Comparison of ENCODE assay signal across 8 mouse cellular contexts in the genomic region with DNA sequence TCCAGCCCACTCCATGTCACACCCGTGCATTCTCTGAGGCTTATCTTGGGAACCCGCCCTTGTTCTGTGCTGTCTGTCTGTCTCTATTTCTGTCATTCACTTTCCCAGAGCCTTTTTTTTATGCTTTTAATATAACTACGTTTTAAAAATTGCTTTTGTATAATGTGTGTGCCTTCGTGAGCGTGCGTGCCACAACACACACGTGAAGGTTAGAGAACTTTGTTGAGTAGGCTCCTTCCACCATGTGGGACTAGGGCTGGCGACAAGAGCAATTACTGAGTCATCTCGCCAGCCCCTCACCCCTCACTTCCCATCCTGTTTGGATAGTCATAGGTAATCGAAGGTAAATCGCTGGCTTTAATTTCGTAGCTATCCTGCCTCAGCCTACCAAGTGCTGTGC. TPM values are rescaled to one million over a fixed set of nuclear protein-coding genes. Genes with fewer than 3 reads are reported as not detected.
DNase-seq lines count a peak whose midpoint lies in the region; ATAC-seq and TF ChIP-seq lines count a peak whose summit lies in the region.

No protein-coding gene starts in this region.

- H3K27me3 ChIP-seq in kidney, embryonic 15.5 days = peaks cover 66% of the 10 kb centered on the region
- peaks cover 70% of the 10 kb centered on the region for H3K27me3 ChIP-seq in embryonic facial prominence, embryonic 10.5 days (replicated peaks; ENCODE audit: low read depth, poor library complexity, severe bottlenecking)
- peaks cover 14% of the 10 kb centered on the region for H3K27me3 ChIP-seq in liver, embryonic 14.5 days (ENCODE audit: control insufficient read depth, insufficient read depth, low read length)

- H3K9ac ChIP-seq in kidney, embryonic 15.5 days = no peak overlapping the region
- peak overlapping the region; percentile 36 for H3K9ac ChIP-seq in liver, embryonic 14.5 days (replicated peaks)

- intact Hi-C loops in gastrocnemius, adult 2 months (cut with DNase I) = no loop called here

- peaks cover 69% of the 10 kb centered on the region for H3K4me1 ChIP-seq in kidney, embryonic 15.5 days
- H3K4me1 ChIP-seq in embryonic facial prominence, embryonic 10.5 days = peaks cover 85% of the 10 kb centered on the region
- peaks cover 36 to 49% of the 10 kb centered on the region in 2 experiments for H3K4me1 ChIP-seq in liver, embryonic 14.5 days (replicated peaks; ENCODE audit: control insufficient read depth in 2 of 2, insufficient read depth in 2 of 2, low read length in 1 of 2)

- ATAC-seq in kidney, embryonic 15.5 days (replicated peaks; ENCODE audit: low FRiP score) = no peak
- ATAC-seq in liver, embryonic 14.5 days (ENCODE audit: insufficient read depth) = no peak

- no peak overlapping the region for H3K27ac ChIP-seq in gastrocnemius, adult 2 months
- H3K27ac ChIP-seq in kidney, embryonic 15.5 days = no peak overlapping the region
- 0 out of 2 replicates have a peak overlapping the region, but pooled peaks have one; percentile 65 for H3K27ac ChIP-seq in embryonic facial prominence, embryonic 10.5 days (replicated peaks)
- no peak overlapping the region for H3K27ac ChIP-seq in liver, embryonic 14.5 days

- TF ChIP-seq EP300 in liver, embryonic 14.5 days (IDR thresholded peaks at IDR 0.05; ENCODE audit: low read depth) = no peak

- 29% methylated on average over 12 of the region's 12 CpGs for WGBS in kidney, embryonic 15.5 days
- 30% methylated on average over 12 of the region's 12 CpGs for WGBS in embryonic facial prominence, embryonic 10.5 days
- WGBS in liver, embryonic 14.5 days (ENCODE audit: insufficient replicate concordance) = 25% methylated on average over 12 of the region's 12 CpGs

- H3K4me3 ChIP-seq in gastrocnemius, adult 2 months = 0 out of 2 replicates have a peak overlapping the region, but pooled peaks have one; percentile 13
- H3K4me3 ChIP-seq in kidney, embryonic 15.5 days (replicated peaks) = no peak overlapping the region
- H3K4me3 ChIP-seq in embryonic facial prominence, embryonic 10.5 days = 0 out of 2 replicates have a peak overlapping the region, but pooled peaks have one; percentile 17
- H3K4me3 ChIP-seq in liver, embryonic 14.5 days (ENCODE audit: insufficient read depth in 1 of 2, low read depth in 2 of 2, low read length in 2 of 2) = peak overlapping the region; percentile 11 to 26; a peak in 2 of 4 replicates

- no peak for DNase-seq in gastrocnemius, adult 2 months
- DNase-seq in gastrocnemius, postnatal 10 days = no peak
- DNase-seq in kidney, postnatal 4 days = no peak
- DNase-seq in embryonic facial prominence, embryonic 10.5 days (ENCODE audit: low spot score) = no peak
- DNase-seq in liver, embryonic 14.5 days (ENCODE audit: low read depth in 3 of 3, low spot score in 3 of 3) = no peak
- no peak for DNase-seq in layer of hippocampus, postnatal 14 days (ENCODE audit: low spot score in 2 of 2)
- DNase-seq in T-cell, adult 2 months (ENCODE audit: low spot score) = no peak

- peak overlapping the region; percentile 29; the same call in 1 of the 2 replicates for H3K4me2 ChIP-seq in kidney, embryonic 15.5 days
- H3K4me2 ChIP-seq in liver, embryonic 14.5 days (ENCODE audit: low read depth) = peak overlapping the region; percentile 74

- peaks cover 9% of the 10 kb centered on the region for H3K36me3 ChIP-seq in kidney, embryonic 15.5 days
- peaks cover 49% of the 10 kb centered on the region for H3K36me3 ChIP-seq in embryonic facial prominence, embryonic 10.5 days (replicated peaks)
- H3K36me3 ChIP-seq in liver, embryonic 14.5 days (replicated peaks; ENCODE audit: control insufficient read depth, insufficient read depth, low read depth) = peaks cover 6% of the 10 kb centered on the region

- TF ChIP-seq CTCF in gastrocnemius, adult 2 months (IDR thresholded peaks at IDR 0.05) = no peak
- TF ChIP-seq CTCF in liver, embryonic 14.5 days (IDR thresholded peaks at IDR 0.05; ENCODE audit: low read depth) = no peak

- no peaks in the 10 kb centered on the region for H3K9me3 ChIP-seq in kidney, embryonic 15.5 days (replicated peaks)
- H3K9me3 ChIP-seq in embryonic facial prominence, embryonic 10.5 days = no peaks in the 10 kb centered on the region
- H3K9me3 ChIP-seq in liver, embryonic 14.5 days (ENCODE audit: control insufficient read depth, low read length) = no peaks in the 10 kb centered on the region

RNA-seq across cellular contexts. Expression of gene Rex1bd, which starts 4.0 kb away (rescaled TPM):
- 100 to 1,000 TPM; 146 to 148 TPM for total RNA-seq in gastrocnemius, adult 2 months (2021)
- total RNA-seq in gastrocnemius, postnatal 10 days (2021) = 100 to 1,000 TPM; 120 to 129 TPM
- polyA plus RNA-seq in kidney, embryonic 15.5 days (2015; fragmentation: Nextera tagmentation; extraction: Ambion mirVana) = 128 and 133 TPM in 2 replicates
- polyA plus RNA-seq in embryonic facial prominence, embryonic 10.5 days (2016; fragmentation: Nextera tagmentation; extraction: Ambion mirVana) = 118 and 138 TPM in 2 replicates
- polyA plus RNA-seq in liver, embryonic 14.5 days (2012; rRNA removed) = 55.1 and 71.6 TPM in 2 replicates
- 72.0 and 74.2 TPM in 2 replicates for polyA plus RNA-seq in liver, embryonic 14.5 days (2014; fragmentation: Nextera tagmentation; extraction: Ambion mirVana)
- total RNA-seq in layer of hippocampus, postnatal 14 days (2021) = 100 to 1,000 TPM in 1 of 2 experiments, 10 to 100 TPM in 1; 83.2 to 103 TPM

RNA-seq across cellular contexts. Expression of gene Uba52, which starts 8.1 kb away (rescaled TPM):
- total RNA-seq in gastrocnemius, adult 2 months (2021) = 100 to 1,000 TPM; 777 to 924 TPM
- 1,000 to 10,000 TPM; 1,232 to 1,261 TPM for total RNA-seq in gastrocnemius, postnatal 10 days (2021)
- polyA plus RNA-seq in kidney, embryonic 15.5 days (2015; fragmentation: Nextera tagmentation; extraction: Ambion mirVana) = 954 and 1,022 TPM in 2 replicates
- polyA plus RNA-seq in embryonic facial prominence, embryonic 10.5 days (2016; fragmentation: Nextera tagmentation; extraction: Ambion mirVana) = 908 and 951 TPM in 2 replicates
- 553 and 870 TPM in 2 replicates for polyA plus RNA-seq in liver, embryonic 14.5 days (2012; rRNA removed)
- polyA plus RNA-seq in liver, embryonic 14.5 days (2014; fragmentation: Nextera tagmentation; extraction: Ambion mirVana) = 738 and 773 TPM in 2 replicates
- total RNA-seq in layer of hippocampus, postnatal 14 days (2021) = 1,000 to 10,000 TPM; 1,048 to 1,082 TPM

RNA-seq across cellular contexts. Expression of gene Crlf1, which starts 9.6 kb away (rescaled TPM):
- total RNA-seq in gastrocnemius, adult 2 months (2021) = 1 to 10 TPM; 2.5 to 3.2 TPM
- 1 to 10 TPM; 2.8 to 3.4 TPM for total RNA-seq in gastrocnemius, postnatal 10 days (2021)
- 21.1 and 24.1 TPM in 2 replicates for polyA plus RNA-seq in kidney, embryonic 15.5 days (2015; fragmentation: Nextera tagmentation; extraction: Ambion mirVana)
- polyA plus RNA-seq in embryonic facial prominence, embryonic 10.5 days (2016; fragmentation: Nextera tagmentation; extraction: Ambion mirVana) = 103 and 116 TPM in 2 replicates
- polyA plus RNA-seq in liver, embryonic 14.5 days (2012; rRNA removed) = 1.5 and 1.9 TPM in 2 replicates
- polyA plus RNA-seq in liver, embryonic 14.5 days (2014; fragmentation: Nextera tagmentation; extraction: Ambion mirVana) = 3.7 and 4.0 TPM in 2 replicates
- 10 to 100 TPM; 21.8 to 24.2 TPM for total RNA-seq in layer of hippocampus, postnatal 14 days (2021)

RNA-seq across cellular contexts. Expression of gene Tmem59l, which starts 15.4 kb away (rescaled TPM):
- total RNA-seq in gastrocnemius, adult 2 months (2021) = not detected
- total RNA-seq in gastrocnemius, postnatal 10 days (2021) = under 1 TPM; 0.18 to 0.26 TPM
- 5.9 and 6.0 TPM in 2 replicates for polyA plus RNA-seq in kidney, embryonic 15.5 days (2015; fragmentation: Nextera tagmentation; extraction: Ambion mirVana)
- polyA plus RNA-seq in embryonic facial prominence, embryonic 10.5 days (2016; fragmentation: Nextera tagmentation; extraction: Ambion mirVana) = 28.3 and 29.4 TPM in 2 replicates
- 0.03 and 0.09 TPM in 2 replicates for polyA plus RNA-seq in liver, embryonic 14.5 days (2012; rRNA removed)
- polyA plus RNA-seq in liver, embryonic 14.5 days (2014; fragmentation: Nextera tagmentation; extraction: Ambion mirVana) = not detected in 2 replicates
- total RNA-seq in layer of hippocampus, postnatal 14 days (2021) = 100 to 1,000 TPM; 251 to 263 TPM

RNA-seq across cellular contexts. Expression of gene Fkbp8, which starts 25.0 kb away (rescaled TPM):
- total RNA-seq in gastrocnemius, adult 2 months (2021) = 100 to 1,000 TPM; 108 to 112 TPM
- 100 to 1,000 TPM; 135 to 145 TPM for total RNA-seq in gastrocnemius, postnatal 10 days (2021)
- polyA plus RNA-seq in kidney, embryonic 15.5 days (2015; fragmentation: Nextera tagmentation; extraction: Ambion mirVana) = 295 and 322 TPM in 2 replicates
- polyA plus RNA-seq in embryonic facial prominence, embryonic 10.5 days (2016; fragmentation: Nextera tagmentation; extraction: Ambion mirVana) = 278 and 285 TPM in 2 replicates
- polyA plus RNA-seq in liver, embryonic 14.5 days (2012; rRNA removed) = 140 and 149 TPM in 2 replicates
- 114 and 135 TPM in 2 replicates for polyA plus RNA-seq in liver, embryonic 14.5 days (2014; fragmentation: Nextera tagmentation; extraction: Ambion mirVana)
- 100 to 1,000 TPM; 412 to 417 TPM for total RNA-seq in layer of hippocampus, postnatal 14 days (2021)

Comparison
In these comparisons a context has a peak if more than half of its experiments do, and no peak if none do; other contexts are left out.
1. RNA of gene Crlf1, which starts 9.6 kb away (total RNA-seq): 21.8 to 24.2 TPM in layer of hippocampus, postnatal 14 days; 2.8 to 3.4 TPM in gastrocnemius, postnatal 10 days and 2.5 to 3.2 TPM in gastrocnemius, adult 2 months; every median in the first group is over 4 times any median in the second.